Mouse (Mus musculus) small intestine, adult 2 months (tissue): ENCODE results near the gene Parn. TPM values are rescaled to one million over a fixed set of nuclear protein-coding genes. Genes with fewer than 3 reads are reported as not detected.

ENCODE experiments used
- H3K27ac ChIP-seq: fragments of 200-500 bp; 2 replicates; pipeline ENCODE4 v1.5.1; 2012; ENCODE audit warnings: low read depth, low read length, control low read depth, inconsistent platforms; ENCODE audit not compliant: insufficient read depth
- H3K27me3 ChIP-seq: fragments of 200-500 bp; 2 replicates; pipeline ENCODE4 v1.6.1; 2012; ENCODE audit warnings: mild to moderate bottlenecking, moderate library complexity, low read length, inconsistent platforms; ENCODE audit not compliant: control insufficient read depth, insufficient read depth
- H3K36me3 ChIP-seq: fragments of 200-500 bp; 2 replicates; pipeline ENCODE4 v1.6.1; 2012; ENCODE audit warnings: mild to moderate bottlenecking, low read length, control low read depth, inconsistent platforms; ENCODE audit not compliant: control insufficient read depth, insufficient read depth
- H3K4me1 ChIP-seq: fragments of 200-500 bp; 2 replicates; pipeline ENCODE4 v1.6.1; 2012; ENCODE audit warnings: low read length, inconsistent platforms, mixed read lengths; ENCODE audit not compliant: control insufficient read depth, insufficient read depth, insufficient read length
- H3K4me3 ChIP-seq: fragments of 200-500 bp; 2 replicates; pipeline ENCODE4 v1.5.1; 2012; ENCODE audit warnings: low read depth, mild to moderate bottlenecking, control low read depth, inconsistent platforms, low read length, moderate library complexity
- CTCF ChIP-seq: fragments of 200-500 bp; IDR thresholded peaks from 2 replicates; pipeline ENCODE4 v1.5.1; 2012; ENCODE audit warnings: low read depth, mild to moderate bottlenecking, control low read depth, inconsistent platforms, low read length, moderate library complexity, mixed read lengths; ENCODE audit not compliant: insufficient replicate concordance, insufficient read length; ENCODE audit errors: extremely low read depth
- POLR2A ChIP-seq: fragments of 200-500 bp; IDR thresholded peaks from 2 replicates; pipeline ENCODE4 v1.6.1; 2012; ENCODE audit warnings: low read depth, mild to moderate bottlenecking, control low read depth, inconsistent platforms, low read length, moderate library complexity
- WGBS: fragments of 180-500 bp; shearing (Covaris S2); methylation state at CpG from one replicate; pipeline ENCODE4 v1.1.7; 2018; 5-methylcytosine and 5-hydroxymethylcytosine counted together
- polyA plus RNA-seq: library from polyadenylated mRNA; depleted of rRNA; stranded (reverse); fragments of >200 nt; gene quantifications from 2 replicates; pipeline ENCODE4 v1.2.3, GENCODE M21; 2012; rRNA removed

Parn gene
- 3.8 and 9.5 TPM in 2 replicates for polyA plus RNA-seq

GRCm38 (mm10) chr16:13667878-13668343, at the start of gene Parn:
Parn (minus strand) TSS chr16:13668170.
- Histone ChIP-seq H3K27me3 (no peaks in the 10 kb centered on the region), H3K4me3 (peak within 1 kb of the TSS; percentile 93), H3K36me3 (peaks cover 11% of the 10 kb centered on the region), H3K4me1 (no peaks in the 10 kb centered on the region), H3K27ac (peak within 1 kb of the TSS; percentile 43; the same call in 1 of the 2 replicates)
- TF ChIP-seq CTCF (no peak), POLR2A (peak; percentile 70)
- under 1% methylated on average over 35 of the region's 35 CpGs for WGBS

GRCm38 (mm10) chr16:13716821-13717553, 49.0 kb upstream of the Parn start:
- WGBS, result 70% methylated on average over 2 of the region's 2 CpGs
- Histone ChIP-seq H3K36me3 (no peaks in the 10 kb centered on the region), H3K4me1 (peaks cover 22% of the 10 kb centered on the region; the same call in 1 of the 2 replicates), H3K4me3 (no peak overlapping the region), H3K27ac (no peak overlapping the region), H3K27me3 (no peaks in the 10 kb centered on the region)
- TF ChIP-seq CTCF (no peak), POLR2A (no peak)

- 28% methylated on average over 3 of the region's 3 CpGs for WGBS
These were observed 46.9 kb upstream of the Parn start for GRCm38 (mm10) chr16:13714910-13715309.

GRCm38 (mm10) chr16:13704676-13705075, 36.7 kb upstream of the Parn start:
- Histone ChIP-seq H3K4me3 (no peak overlapping the region), H3K4me1 (no peaks in the 10 kb centered on the region), H3K36me3 (peaks cover 33% of the 10 kb centered on the region), H3K27ac (no peak overlapping the region), H3K27me3 (no peaks in the 10 kb centered on the region)
- WGBS, result 97% methylated on average over 10 of the region's 10 CpGs
- no peak for TF ChIP-seq CTCF
- TF ChIP-seq POLR2A, result no peak

More at GRCm38 (mm10) chr16:13714910-13715309, 46.9 kb upstream of the Parn start:
- Histone ChIP-seq H3K27me3 (no peaks in the 10 kb centered on the region), H3K27ac (peak overlapping the region; percentile 90), H3K4me3 (no peak overlapping the region), H3K4me1 (peaks cover 24% of the 10 kb centered on the region; the same call in 1 of the 2 replicates), H3K36me3 (no peaks in the 10 kb centered on the region)
- TF ChIP-seq CTCF, result no peak
- no peak for TF ChIP-seq POLR2A

- no peaks in the 10 kb centered on the region for H3K27me3 ChIP-seq
- WGBS, result 93% methylated on average over 7 of the region's 7 CpGs
- no peak overlapping the region for H3K27ac ChIP-seq
- H3K36me3 ChIP-seq, result peaks cover 56% of the 10 kb centered on the region
- TF ChIP-seq CTCF (no peak), POLR2A (no peak)
- H3K4me3 ChIP-seq, result no peak overlapping the region
- H3K4me1 ChIP-seq, result no peaks in the 10 kb centered on the region
These were observed 34.2 kb upstream of the Parn start for GRCm38 (mm10) chr16:13702184-13702583.

GRCm38 (mm10) chr16:13698998-13699397, 31.0 kb upstream of the Parn start:
- no peak overlapping the region for H3K27ac ChIP-seq
- no peaks in the 10 kb centered on the region for H3K4me1 ChIP-seq
- TF ChIP-seq CTCF (peak; percentile 30; the same call in 1 of the 2 replicates), POLR2A (no peak)
- 92% methylated on average over 7 of the region's 7 CpGs for WGBS
- H3K36me3 ChIP-seq, result peaks cover 69% of the 10 kb centered on the region
- H3K27me3 ChIP-seq, result no peaks in the 10 kb centered on the region
- no peak overlapping the region for H3K4me3 ChIP-seq

GRCm38 (mm10) chr16:13678601-13679319, 10.8 kb upstream of the Parn start:
- 53% methylated on average over 3 of the region's 3 CpGs for WGBS
- Histone ChIP-seq H3K4me3 (no peak overlapping the region), H3K36me3 (peaks cover 14% of the 10 kb centered on the region), H3K27ac (peak overlapping the region; percentile 13; the same call in 1 of the 2 replicates), H3K27me3 (no peaks in the 10 kb centered on the region), H3K4me1 (no peaks in the 10 kb centered on the region)
- TF ChIP-seq CTCF (no peak), POLR2A (no peak)
